Mouse (Mus musculus): ENCODE measurements at regions not wholly inside any gene's neighbourhood (a gene's known extent, or its start where the extent isn't known, plus 50 kb on each side); places are given as distances from the start of the nearest gene placed in this dataset.

DNA sequence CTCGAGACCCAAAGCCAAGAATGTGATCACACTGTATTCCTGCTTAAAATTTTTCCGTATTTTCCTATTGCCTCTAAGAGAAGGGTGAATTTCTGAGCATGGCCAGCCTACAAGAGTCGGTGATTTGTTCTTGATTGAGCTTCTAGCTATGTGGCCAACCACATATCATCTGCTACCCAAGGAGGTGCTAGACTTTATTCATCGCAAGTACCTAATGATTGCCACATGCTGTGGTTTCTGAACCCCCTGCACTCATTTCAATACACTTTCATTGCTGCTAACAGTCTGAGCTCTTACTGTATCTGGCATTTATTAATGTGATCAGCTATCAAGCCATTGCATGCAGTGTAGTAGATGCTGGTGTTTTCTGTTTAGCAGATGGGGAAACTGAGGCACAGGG lies 432.2 kb downstream of the Ttll7 start:
- no peak for DNase-seq

DNA sequence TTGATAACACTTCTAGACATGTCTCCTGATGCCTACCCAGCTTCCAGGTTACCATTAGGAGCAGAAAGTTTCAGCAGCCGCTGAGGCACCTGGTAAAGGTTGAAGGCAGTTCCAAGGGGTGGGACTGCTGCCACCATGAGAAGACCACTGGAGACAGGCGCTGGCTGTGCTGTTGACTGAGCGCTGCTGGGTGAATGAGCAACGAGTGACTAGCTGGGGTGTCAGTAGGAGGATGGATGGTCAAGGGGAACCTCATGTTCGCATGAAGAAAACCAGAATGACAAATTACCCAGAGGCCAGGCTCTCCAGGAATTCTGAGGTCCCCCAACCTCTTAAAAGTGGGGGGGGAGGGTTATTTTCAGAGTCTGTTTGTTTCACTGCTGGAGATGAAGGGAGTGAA lies 433.3 kb downstream of the Ttll7 start:
- no peak for DNase-seq

DNA sequence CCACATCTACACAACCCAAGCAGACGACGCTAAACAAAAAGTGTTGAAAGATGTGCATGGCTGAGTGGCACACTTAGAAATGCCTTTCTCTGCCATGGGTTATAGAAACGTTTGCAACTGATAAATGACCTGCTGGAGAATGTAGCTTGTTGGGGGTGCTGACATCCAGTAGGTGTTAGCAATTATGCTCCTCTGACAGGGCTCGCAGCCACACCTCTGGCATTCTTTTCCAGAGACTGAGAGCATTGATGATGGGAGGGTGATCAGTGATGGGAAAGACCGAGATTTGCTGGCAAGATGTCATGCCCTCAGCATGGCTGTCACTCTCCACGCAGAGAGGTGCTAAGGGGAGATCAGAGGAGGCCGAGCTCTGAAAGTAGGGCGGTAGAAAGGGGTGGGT lies 435.3 kb downstream of the Ttll7 start:
- DNase-seq, result no peak

DNA sequence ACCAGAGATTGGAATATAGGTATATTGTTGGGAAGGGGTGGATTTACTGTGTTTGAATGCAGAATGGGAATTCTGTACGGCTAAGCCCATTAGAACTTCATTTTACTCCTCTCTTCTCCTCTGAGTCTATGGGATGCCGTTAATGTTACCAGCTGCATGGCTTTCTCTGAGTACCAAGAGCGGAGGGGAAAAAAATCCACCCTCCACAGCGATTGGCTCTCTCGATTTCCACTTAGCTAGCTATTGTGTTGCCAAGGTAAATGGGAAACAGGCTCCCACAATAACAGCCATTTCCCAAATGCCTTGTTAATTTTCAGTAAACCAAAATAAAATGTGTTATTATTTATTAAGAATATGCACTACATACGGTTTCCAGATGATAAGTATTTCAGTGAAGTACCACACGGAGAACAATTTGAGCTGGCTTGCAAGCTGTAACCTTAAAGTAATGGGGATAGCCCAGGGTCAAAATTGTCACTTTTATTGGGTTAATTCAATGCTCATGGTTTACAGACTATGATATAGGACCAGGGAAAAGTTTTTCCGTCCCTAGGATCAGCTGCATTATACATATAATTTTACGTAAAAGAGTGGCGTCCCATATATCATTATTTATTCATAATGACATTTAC lies 439.6 kb downstream of the Ttll7 start:
- DNase-seq, result no peak

DNA sequence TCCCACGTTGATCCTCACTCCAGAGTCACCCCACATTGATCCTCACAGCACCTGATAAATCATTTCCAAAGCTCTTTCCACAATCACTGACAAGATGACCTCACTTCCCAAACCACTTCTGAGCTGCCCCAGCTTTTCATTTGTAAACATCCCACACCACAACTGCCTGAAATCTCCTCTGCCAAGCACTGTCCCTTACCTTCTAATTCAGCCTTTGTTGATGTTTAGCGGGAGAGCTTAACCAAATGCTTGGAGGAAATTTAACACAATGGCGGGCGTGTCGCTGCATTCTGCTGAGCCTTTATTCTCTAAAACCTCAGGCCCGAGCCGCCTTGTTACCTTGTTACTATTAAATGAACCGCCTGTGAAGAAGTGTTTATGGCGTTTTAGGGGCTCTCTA lies 445.9 kb downstream of the Ttll7 start:
- no peak for DNase-seq

DNA sequence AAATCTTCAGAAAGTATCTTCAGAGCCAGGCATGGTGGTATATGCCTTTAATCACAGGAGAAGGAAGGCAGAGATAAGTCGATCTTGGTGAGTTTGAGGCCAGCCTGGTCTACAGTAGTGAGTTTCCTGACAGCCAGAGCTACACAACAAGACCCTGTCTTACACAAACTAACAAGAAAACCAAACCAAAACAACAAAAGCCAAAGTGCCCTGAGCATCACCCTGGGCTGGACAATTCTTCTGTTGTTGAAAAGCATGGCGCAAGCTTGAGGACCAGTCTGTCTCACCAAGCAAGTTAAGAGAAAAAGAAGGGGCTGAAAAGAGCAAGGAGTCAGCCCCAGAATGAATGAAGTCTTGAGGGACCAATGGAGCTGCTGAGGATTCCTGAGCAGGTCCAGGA lies 473.4 kb downstream of the Ttll7 start:
- no peak for DNase-seq

DNA sequence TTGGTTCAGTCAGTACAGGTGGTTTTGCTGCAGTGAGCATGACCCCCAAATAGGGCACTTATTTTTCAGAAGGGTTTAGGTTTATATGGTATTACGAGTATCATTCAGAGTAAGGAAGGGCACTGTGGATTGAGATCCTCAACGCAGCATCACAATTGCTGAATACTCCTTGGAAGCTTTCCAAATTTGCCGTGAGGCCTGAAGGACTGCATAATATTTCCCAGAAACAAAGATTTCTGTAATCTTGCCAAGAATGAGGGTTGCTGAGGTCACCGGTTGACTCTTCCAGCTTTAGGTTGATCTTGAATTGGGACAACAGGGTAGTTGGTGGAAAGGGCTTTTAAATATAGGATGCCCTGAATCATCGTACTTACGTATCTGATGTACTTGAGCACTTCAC lies 482.1 kb downstream of the Ttll7 start:
- DNase-seq, result no peak

DNA sequence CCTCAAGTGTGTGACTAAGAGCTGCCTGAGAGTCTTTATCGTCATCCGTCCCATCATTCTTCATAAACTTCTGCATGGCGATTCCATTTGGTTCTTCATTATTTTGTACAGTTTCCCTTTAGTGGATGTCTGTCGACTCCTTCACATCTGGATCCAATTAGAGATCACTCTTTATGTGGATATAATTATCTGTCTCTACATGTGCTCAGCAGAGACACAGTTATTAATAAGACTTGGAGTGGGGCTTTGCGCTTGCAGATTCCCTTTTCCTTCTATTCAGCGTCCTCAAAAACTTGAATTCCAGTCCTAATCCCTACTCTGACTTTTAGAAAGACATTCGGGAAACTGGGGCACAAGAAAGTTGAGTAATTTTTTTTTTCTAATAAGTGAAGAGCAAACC lies 483.1 kb downstream of the Ttll7 start:
- no peak for DNase-seq

DNA sequence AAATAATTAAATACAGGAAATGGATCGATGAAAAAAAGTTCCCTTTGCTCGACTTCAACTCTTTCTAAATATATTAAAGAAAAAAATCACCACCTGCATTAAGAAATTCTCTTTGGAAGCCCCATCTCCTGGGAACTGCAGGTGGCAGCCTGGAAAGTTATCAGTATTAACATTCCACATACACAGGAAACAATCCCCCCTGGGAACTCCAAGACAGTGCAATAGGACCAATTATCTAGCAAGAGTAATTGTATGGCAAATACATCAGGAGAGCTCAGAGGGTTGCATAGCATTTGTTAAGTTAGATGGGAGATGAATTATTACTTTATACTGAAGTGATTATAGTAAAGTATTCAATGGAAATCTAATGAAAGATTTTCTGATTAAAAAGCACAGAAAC lies 487.3 kb downstream of the Ttll7 start:
- DNase-seq, result no peak

DNA sequence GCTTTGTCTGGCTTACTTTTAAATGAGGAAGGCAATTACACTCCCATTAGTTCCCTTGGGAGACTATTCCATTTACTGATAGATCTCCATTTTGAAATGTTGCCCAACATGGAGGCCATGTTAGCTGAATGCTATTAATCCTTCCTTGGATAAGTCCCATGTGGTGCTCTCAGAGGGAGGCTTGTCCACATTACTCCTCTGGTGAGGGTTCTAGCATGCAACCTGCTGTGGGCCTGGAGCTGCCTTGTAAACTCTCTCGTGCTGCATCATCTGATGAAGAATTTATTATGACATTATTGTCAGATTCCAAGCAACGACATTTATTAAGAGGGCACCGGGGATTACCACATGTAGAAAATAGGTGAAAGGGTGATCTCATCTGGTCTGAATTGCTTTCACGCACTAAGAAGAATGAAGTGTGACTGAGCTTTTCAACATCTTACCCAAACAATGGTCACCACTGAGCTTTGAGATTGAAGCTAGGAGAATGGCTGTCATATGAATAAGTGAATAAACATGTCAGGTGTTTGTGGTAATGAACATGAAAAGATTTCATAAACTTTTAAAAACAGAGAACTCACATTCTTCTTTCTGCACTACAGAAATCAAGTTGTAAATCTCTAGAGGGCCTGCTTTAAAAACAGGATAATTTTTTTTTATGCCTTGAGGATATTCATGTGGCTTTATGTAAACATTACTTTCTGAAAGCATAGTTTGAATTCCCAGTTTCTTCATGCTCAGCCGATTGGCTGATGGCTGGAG lies 495.3 kb downstream of the Ttll7 start:
- no peak for DNase-seq

DNA sequence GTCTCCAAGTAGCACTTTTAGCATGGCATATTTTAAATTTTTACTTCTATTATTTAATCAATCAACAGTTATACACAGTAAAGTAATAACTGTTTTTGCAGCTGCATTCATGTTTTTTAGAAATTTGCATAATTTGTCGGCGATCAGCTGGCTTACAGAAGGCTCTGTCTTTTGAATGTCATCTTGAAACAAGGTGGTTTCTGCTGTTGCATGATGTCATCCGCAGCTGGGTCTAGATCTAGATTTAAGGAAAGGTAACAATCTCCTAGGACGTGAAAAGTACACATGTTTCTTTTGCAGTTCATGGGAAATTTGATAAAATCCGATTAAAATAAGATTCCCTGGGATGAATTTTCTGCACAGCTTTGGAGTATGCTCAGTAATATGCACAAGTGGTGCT lies 534.9 kb downstream of the Ttll7 start:
- DNase-seq, result no peak

DNA sequence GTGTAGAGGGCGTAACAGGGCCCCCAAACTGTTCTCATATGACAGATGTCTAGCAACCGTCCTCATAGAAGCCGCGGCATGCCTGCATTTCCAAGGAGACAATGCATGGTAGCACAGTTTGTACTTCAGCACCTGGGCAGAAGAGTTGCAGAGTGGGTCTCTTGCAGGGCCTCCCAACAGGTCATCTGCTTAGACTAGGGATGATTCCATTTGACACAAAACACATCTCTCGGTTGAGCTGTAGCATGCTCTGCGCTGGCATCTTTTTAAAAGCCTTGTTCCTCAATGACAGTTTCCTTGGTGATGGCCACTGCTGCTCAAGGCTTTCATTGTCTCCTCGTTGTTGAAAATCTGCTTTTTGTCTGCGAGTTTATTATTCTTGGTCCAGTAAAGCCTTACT lies 546.1 kb downstream of the Ttll7 start:
- DNase-seq, result no peak

DNA sequence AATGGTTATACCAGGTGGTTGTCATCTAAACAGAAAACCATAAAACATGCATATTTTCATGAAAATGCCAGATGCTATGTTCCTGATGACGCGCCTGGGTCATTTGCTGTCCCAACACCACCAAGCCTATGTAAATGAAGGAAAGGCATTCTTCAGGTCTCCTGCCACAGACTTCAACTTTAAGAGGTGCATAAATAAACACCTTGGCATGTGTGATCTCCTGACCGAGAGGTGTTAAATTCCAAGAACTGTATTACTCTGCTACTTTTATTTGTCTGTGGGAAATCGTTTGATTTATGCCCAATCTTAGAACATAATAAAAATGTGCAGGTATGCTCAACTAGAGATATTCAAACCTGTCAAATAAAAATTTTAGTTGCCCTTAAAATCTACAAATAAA lies 560.1 kb downstream of the Ttll7 start:
- DNase-seq, result no peak

DNA sequence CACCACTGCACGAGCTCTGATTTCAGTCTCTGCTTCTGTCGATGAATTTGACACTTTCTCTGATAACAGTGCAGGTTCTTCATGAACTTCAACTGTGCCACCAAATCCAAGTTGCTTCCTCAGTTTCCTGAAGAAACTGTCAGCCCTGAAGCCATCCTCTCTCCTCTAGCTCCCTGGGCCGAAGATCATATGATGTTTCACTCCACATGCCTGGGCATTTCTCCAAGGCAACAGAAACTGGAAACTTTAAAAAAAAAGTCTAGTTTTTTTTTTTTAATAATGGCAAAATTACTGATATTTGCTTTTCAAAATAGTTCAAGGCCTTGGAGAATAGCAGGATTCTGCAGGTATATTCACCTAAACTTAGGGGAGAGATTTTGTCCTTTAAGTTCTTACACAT lies 564.8 kb downstream of the Ttll7 start:
- no peak for DNase-seq

DNA sequence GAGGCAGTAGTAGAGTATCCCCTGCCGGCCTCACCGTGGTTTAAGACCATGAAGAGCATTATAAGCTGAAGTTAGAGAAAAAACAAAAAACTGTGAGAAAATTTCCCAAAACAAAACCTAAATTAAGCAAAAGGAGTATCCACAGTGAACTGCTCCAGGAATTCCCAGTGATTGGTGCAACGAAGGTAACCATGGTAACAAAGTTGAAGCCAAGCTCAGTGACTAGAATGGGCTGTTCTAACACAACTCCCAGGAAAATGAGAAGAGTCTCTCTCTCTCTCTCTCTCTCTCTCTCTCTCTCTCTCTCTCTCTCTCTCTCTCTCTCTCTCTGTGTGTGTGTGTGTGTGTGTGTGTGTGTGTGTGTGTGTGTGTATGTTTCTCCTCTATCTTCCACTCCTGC lies 567.0 kb downstream of the Ttll7 start:
- DNase-seq, result no peak

DNA sequence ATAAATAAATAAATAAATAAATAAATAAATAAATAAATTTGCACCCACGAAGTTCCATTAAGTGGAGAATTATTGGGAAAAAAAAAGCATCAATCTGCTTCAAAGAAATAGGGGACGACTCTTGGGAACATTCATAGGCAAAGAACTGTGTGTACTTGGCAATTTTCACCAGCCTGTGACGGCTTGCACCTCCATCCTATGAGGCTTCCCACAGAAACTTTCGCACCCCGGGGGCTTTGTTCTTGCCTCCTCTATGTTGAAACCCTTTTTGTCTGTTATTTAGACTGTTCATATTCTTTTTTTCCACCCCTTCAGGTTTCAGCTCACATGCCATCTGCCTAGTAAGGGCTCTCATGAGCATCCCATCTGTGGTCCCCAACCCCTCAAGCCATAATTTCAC lies 570.0 kb downstream of the Ttll7 start:
- no peak for DNase-seq

DNA sequence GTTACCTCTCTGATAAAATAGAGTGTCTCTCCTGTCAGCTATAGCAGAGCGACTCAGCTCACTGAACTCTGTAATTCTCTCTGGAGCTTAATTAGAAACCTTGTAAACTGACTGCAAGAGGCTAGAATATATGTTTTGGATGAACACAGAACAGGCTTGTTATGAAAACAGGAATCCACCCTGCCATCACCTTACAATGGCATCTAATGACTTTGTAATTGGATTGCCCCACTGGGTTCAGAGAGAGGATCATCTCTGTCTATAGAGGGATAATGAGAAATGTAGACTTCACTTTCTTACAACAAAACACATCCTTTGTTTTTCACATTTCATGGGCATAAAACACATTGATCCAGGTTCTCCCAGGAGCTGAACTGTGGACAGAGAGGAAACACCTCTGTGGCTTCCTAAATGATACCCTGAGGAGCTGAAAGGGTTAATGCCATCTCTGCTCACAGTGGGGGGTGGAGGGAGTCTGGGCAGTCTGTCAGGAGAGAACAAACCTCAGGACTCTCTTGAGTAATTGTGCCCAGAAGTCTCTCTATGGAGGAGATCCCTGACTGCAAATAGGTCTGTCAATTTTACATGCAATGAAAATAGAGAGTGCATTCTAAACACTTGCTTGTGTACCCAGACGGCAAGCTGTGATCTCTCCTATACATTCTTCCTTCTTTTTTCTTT lies 571.9 kb downstream of the Ttll7 start:
- DNase-seq, result no peak

DNA sequence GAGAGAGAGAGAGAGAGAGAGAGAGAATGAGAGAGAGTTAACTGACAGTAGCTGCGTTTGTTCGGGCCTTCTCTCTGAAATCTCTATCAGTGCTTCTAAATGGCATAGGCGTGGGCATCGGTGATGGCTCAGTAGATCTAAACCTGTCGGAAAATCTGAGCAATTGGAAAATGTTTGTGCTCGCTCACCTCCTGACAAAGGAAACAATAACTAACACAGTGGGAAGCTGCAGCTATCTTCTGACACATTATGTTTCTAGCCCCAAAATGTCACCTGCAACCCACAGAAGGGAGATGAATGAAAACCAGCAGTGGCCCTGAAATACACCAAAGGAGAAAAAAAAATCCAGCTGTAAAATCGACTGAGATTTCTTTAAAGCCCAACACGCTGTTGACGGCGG lies 576.7 kb downstream of the Ttll7 start:
- DNase-seq, result no peak

DNA sequence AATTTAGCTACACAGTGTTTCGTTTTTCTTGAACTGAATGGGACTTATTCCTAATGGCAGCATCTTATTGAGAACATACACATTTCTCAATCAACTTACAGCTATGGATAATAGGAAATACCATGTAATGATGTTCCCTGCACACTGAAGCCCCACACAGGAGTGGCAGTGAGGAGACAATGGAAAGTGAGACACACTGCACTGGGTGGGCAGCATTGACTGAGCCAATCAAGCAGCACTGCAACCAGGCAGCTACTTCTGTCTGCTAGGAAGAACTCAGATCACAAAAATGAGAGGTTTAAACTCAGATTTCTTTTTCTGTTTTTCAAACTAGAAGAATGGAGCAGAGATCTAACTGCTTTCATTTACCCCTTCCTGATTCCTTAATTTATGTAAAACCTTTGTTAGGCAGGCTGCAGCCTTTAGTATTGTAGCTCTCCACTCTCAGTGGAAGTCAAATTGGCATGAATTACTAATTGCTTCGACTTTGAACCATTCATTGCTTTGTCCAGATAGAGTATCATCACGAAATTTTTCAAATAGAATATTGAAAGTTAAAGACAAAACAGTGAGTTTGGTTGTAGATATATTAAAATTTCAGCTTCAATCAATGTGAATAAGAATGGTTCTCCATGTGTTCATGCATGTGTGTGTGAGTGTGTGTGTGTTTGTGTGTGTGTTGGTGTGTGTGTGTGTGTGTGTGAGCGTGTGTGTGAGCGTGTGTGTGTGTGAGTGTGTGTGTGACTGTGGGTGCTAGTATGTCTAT lies 590.9 kb downstream of the Ttll7 start:
- no peak for DNase-seq

DNA sequence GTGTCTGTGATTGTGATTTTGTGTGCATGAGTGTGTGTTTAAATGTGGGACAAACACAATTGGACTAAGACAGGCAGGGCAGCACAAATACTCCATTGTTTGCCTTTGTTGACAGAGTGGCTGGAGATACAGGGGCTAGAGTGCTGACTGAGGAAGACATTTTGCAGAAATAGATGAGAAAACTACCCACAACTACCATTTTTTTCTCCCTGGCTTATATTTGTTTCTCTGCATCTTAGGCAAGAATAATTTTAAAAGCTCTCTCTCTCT lies 591.5 kb downstream of the Ttll7 start:
- no peak for DNase-seq

DNA sequence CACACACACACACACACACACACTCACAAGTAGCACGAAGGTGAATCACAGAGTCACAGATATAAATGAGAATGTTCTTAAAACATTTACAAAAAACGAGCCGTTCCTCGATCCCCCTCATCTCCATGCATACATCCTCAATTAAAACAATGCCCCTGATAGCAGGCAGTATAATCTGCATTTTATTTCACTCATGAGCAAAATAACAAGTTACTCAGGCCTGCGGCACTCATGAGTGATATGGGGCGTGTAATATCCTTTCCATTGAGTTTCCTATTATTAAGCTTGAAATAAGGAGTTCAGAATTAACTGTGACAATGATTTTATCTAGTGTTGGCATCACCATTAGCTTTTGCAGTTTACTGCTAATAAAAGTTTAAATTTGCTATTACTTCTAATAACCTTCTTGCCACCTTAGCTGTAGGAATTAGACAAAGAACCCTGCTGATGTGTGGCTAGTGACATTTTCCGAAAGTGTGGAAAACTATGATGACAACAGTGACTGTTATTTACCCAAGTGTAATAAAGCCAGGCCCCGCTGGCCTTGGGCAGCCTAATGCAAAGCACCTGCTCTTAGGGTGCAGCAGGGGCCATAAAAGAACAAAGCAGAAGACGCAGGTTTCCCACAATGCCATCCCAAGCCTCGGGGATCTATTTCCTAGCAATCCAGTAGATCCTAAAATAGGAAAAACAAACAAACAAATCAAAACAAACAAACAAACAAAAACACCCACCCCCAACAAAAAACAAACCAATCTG lies 592.0 kb downstream of the Ttll7 start:
- DNase-seq, result no peak

DNA sequence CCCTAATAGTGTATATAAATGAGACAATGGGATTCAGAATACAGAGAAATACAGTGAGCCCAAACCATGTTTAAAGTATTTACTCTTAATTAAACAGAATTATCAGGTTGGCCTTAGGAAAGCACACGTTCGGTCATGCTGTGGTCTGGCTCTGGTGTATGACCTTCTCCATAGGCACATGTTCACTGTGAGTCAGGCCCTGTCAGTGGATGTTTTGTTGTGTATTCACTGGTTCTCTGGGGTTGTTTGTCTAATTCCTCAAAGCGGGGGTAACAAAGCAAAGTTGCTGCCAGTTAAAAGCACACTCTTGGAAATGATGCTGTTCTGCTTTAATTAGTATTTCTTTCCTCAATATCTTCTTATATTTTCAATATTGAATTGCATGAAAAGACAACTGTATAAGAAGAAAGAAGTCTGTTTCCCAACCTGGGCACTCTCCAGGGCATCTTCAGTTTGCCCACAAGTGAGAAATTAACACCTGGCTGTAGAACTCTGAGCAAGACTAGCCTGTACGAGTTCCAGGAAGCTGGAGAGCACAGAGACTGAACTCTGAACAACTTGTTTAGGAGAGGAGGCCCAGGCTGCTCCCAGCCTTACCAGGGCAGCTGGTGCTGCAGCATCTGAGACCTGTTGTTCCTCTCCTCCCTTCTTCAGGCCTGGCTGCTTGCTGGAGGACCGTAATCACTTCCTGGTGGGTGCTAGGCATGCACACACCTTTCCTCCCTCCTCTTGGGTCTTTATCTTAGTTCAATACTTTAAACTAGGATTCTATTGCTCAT lies 593.1 kb downstream of the Ttll7 start:
- DNase-seq, result no peak
